Mouse (Mus musculus): ENCODE results near the gene Tmem145.

Tmem145 gene

DNA sequence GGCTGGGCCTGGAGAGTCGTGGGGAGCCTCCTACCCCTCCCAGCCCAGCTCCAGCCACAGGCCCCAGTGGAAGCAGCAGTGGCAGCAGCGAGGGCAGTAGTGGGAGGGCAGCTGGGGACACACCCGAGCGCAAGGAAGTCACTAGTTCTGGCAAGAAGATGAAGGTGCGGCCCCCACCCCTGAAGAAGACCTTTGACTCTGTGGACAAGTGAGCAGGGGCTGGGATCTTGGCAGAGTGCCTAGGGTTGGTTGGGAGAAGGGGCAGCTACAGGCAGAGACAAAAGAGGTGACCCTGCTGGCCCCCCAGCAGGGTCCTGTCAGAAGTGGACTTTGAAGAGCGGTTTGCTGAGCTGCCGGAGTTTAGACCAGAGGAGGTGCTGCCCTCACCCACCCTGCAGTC is 13.8 kb upstream of the Tmem145 start:
- no peak for DNase-seq (ENCODE audit: low read depth, low spot score)

GRCm38 (mm10) chr7:25293191-25293739 is 12.6 kb upstream of the Tmem145 start:
- DNase-seq (ENCODE audit: low read depth, low spot score) = no peak

DNA sequence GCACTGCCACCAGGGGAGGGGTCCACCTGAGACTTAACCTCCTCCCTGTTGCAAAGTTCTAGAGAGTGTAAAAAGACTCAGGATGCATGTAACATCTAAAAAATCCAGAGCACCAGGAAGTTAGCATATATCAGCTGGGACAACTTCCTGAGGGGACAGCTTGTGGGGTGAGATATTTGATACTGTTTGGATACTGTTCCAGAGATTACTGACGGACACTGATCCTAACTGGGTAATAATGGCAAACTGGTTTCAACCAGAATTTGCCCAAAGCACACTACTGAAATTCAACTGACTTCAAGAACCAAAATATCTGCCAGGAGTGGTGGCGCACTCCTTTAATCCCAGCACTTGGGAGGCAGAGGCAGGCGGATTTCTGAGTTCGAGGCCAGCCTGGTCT is 11.4 kb upstream of the Tmem145 start:
- no peak for DNase-seq (ENCODE audit: low read depth, low spot score)

DNA sequence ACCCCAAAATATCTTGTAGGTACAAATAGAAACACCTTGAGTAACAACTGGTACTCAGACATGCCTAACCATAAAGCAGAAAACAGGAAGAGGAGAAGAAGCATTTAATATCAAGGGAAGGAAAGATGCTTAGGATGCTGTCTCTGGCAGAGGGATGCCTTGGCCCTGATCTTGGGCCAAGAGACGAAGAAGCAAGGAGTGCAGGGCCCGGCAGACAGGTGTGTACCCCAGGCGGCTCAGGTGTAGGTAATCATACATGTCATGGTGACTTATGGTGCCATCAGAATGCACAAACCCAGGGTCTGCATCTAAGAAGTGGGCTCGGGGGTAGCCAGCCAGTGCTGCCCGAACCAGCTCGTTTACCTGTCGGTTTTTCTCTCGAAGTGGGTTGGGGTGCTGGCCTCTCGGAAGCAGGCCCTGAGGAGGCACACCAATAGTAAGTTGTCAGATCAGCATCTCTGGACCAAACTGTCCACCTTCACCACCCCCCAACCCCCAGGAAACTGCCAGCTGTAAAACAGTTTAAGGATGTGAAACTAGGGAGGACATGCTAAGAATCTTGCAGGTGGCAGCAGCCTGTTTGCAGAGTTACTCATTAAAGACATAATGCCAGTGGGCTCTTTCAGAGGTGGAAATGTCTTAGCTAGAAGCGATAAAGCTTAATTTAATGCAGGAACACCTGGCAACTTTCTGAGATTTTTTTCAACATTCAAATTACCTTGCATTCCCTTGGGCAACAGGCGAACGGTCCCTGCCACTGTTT is 10.8 kb upstream of the Tmem145 start:
- DNase-seq (ENCODE audit: low read depth, low spot score) = no peak

- peak; percentile 33 for DNase-seq (ENCODE audit: low read depth, low spot score)
Observed at GRCm38 (mm10) chr7:25296945-25297453, 8.9 kb upstream of the Tmem145 start.

DNA sequence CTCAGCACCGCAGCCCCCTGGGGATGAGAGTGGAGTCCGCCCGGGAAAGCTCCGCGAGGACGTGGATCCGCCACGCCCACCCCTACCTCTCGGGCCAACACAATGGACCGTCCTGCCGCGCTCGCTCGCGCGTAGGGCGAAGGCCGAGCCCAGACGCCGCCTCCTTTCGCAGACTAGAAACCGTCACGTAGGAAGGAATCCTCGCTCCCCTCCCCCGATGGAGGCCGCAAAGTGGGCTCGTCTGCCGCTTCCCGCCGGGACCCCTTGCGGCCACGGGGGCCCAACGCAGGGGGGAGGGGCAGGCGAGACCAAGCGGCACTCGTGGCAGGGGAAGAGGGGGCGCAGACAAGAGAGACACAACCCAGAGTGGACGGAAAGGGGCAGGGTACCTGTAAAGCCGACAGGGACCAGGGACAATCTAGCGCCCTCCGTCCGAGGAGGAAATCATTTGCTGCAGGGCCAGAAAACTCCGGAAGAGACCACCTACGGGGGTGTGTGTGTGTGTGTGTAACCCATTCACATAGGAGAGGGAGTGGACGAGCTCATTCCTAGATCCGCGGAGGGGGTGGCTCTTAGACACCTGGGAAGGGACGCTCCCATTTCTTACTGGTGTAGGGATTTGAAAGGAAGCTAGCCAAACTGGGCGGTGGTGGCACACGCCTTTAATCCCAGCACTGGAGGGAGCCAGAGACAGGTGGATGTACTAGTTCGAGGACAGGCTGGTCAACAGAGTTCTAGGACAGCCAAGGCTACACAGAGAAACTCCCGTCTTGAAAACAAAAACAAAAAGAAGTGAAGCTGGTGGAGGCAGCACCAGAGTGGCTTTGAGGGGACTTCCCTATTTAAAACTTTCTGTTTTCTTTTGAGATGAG is 8.2 kb upstream of the Tmem145 start, which contains the start of gene Pafah1b3:
Pafah1b3 (minus strand) TSS at position 533 of the 872 bp plus-strand sequence.
- DNase-seq (ENCODE audit: low read depth, low spot score) = peak; percentile 99

DNA sequence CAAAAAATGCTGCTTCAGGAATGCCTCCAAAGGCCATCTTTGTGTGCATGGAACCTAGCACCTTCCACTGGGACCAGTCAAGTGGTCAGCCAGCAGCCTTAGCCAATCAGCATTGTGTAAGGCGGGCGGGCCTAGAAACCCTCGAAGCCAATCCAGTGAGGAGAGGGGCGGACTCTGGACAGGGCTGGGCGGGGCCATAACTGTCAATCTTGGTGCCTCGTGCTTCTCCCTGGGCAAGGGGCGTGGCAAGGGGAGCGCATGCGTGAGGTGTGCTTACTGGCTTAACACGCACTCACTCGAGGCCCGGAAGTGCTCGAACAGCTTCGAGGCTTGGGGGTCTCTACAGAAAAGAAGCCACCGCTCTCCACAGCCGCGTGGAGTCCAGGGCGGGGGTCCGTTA is 4.8 kb upstream of the Tmem145 start, which contains the start of gene Prr19:
Prr19 (plus strand) TSS at position 349 of the 400 bp plus-strand sequence.
- peak; percentile 41 for DNase-seq (ENCODE audit: low read depth, low spot score)

GRCm38 (mm10) chr7:25303003-25303684 is 2.8 kb upstream of the Tmem145 start:
- DNase-seq (ENCODE audit: low read depth, low spot score) = no peak

GRCm38 (mm10) chr7:25303685-25304006 is 2.3 kb upstream of the Tmem145 start:
- DNase-seq (ENCODE audit: low read depth, low spot score) = no peak

- no peak for DNase-seq (ENCODE audit: low read depth, low spot score)
Observed at GRCm38 (mm10) chr7:25305481-25305880, 425 bp upstream of the Tmem145 start.

DNA sequence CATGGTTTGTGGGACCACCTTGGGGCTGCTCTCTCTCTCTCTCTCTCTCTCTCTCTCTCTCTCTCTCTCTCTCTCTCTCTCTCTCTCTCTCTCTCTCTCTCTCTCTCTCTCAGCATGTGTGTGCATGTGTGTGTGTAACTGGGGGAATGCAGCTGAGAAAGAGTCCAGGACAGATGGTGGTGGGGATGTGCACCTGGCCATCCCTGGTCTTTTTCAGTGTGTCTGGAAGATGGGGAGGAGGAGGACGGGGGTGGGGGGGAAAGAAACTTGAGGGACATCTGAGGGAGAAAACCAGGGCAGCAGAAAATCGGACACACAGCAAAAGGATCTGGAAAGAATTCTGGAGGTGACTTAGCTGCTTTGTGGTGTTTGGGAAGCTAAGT is 699 bp downstream of the Tmem145 start:
- DNase-seq (ENCODE audit: low read depth, low spot score) = peak; percentile 75

GRCm38 (mm10) chr7:25308702-25309318 is 2.9 kb downstream of the Tmem145 start:
- no peak for DNase-seq (ENCODE audit: low read depth, low spot score)

DNA sequence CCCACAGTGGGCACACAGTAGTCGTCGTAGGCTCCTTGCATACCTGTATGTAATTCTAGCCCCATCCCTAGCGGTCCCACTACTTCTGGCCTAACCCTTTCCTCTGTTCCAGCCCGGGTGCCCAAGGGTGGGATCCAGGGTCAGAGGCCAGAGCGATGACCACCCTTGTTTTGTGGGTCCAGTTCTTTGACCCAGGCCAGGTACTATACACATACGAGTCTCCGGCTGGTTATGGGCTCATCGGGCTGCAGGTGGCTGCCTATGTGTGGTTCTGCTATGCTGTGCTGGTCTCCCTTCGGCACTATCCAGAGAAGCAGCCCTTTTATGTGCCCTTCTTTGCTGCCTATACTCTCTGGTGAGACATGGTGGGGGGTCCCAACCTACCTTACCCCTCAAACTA is 3.5 kb downstream of the Tmem145 start:
- no peak for DNase-seq (ENCODE audit: low read depth, low spot score)

- DNase-seq (ENCODE audit: low read depth, low spot score) = no peak
Observed at GRCm38 (mm10) chr7:25311193-25311592, 5.3 kb downstream of the Tmem145 start.

- DNase-seq (ENCODE audit: low read depth, low spot score) = peak; percentile 43
Observed at GRCm38 (mm10) chr7:25313325-25313724, 7.4 kb downstream of the Tmem145 start.

DNA sequence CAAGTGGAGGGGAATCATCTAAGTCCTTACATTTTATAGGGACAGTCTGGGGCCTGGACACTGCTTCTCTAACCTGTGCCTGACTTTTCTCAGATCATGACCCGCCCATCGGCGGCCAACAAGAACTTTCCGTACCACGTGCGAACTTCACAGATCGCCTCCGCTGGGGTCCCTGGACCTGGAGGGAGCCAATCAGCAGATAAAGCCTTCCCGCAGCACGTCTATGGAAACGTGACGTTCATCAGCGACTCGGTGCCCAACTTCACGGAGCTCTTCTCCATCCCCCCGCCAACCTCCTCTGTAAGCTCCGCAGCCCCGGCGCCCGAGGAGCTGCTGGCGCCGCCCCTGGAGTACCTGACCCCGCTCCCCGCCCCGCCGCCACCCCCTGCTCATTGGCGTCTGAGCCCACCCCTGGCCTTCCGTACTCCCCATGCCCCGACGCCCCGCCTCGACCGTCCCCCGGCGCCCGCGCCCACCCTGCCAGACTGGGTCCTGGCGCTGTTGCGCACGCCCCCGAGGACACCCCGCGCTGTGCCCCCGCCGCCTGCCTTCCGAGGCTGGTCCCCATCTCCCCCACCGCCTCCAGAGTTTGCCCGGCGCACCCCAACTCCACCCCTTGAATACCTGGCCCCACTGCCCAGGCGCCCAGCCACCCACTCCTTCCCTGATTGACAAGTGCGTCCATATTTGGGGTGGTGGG is 8.8 kb downstream of the Tmem145 start:
- DNase-seq (ENCODE audit: low read depth, low spot score) = no peak

GRCm38 (mm10) chr7:25315306-25316041 is 9.6 kb downstream of the Tmem145 start:
- DNase-seq (ENCODE audit: low read depth, low spot score) = no peak

- peak; percentile 100 for DNase-seq (ENCODE audit: low read depth, low spot score)
Observed at GRCm38 (mm10) chr7:25316532-25317445, 10.9 kb downstream of the Tmem145 start, which contains the start of gene Megf8. Gene Megf8 (plus strand): TSS chr7:25317164.

Measured in brain, adult 2 months (tissue).